Mouse (Mus musculus) ES-Bruce4 (cell line): ENCODE measurements around the gene Timmdc1. TPM values are rescaled to one million over a fixed set of nuclear protein-coding genes. Genes with fewer than 3 reads are reported as not detected.
A peak's percentile ranks its signal among the peaks of the same experiment; 100 is the strongest.

Source experiments
- H3K27ac ChIP-seq: 2 replicates; pipeline ENCODE4 v1.5.1; 2012; ENCODE audit warnings: low read length, inconsistent platforms; ENCODE audit not compliant: insufficient read depth
- H3K27me3 ChIP-seq: 2 replicates; pipeline ENCODE4 v1.6.1; 2012; ENCODE audit warnings: mild to moderate bottlenecking, low read length, inconsistent platforms; ENCODE audit not compliant: control insufficient read depth, poor library complexity, insufficient read depth, severe bottlenecking
- H3K36me3 ChIP-seq: 2 replicates; pipeline ENCODE4 v1.6.1; 2012; ENCODE audit warnings: inconsistent platforms, mild to moderate bottlenecking, low read length, moderate library complexity; ENCODE audit not compliant: control insufficient read depth, poor library complexity, insufficient read depth, severe bottlenecking
- H3K4me1 ChIP-seq: one replicate; pipeline ENCODE4 v1.8.1; 2011; ENCODE audit warnings: low read length; ENCODE audit not compliant: control insufficient read depth, insufficient read depth
- H3K4me3 ChIP-seq: 2 replicates; pipeline ENCODE4 v1.5.1; 2011; ENCODE audit warnings: low read depth, mild to moderate bottlenecking, low read length
- H3K9ac ChIP-seq: 2 replicates; pipeline ENCODE4 v1.6.1; 2012; ENCODE audit warnings: low read depth, mild to moderate bottlenecking, inconsistent platforms; ENCODE audit not compliant: poor library complexity, severe bottlenecking
- H3K9me3 ChIP-seq: replicated peaks from 2 replicates; pipeline ENCODE4 v1.6.1; 2012; ENCODE audit warnings: mild to moderate bottlenecking, low read length, inconsistent platforms; ENCODE audit not compliant: control insufficient read depth, poor library complexity, insufficient read depth, severe bottlenecking
- CTCF ChIP-seq: IDR thresholded peaks from one replicate; pipeline ENCODE4 v1.8.1; 2011; ENCODE audit warnings: low read depth, low read length
- EP300 ChIP-seq: IDR thresholded peaks from 2 replicates; pipeline ENCODE4 v1.6.1; 2011; ENCODE audit warnings: low read depth, low read length; ENCODE audit not compliant: insufficient read depth
- POLR2A ChIP-seq: IDR thresholded peaks from one replicate; pipeline ENCODE4 v1.8.1; 2011; ENCODE audit warnings: low read length; ENCODE audit not compliant: insufficient read depth
- polyA plus RNA-seq: library from polyadenylated mRNA; stranded (reverse); fragments of >200 nt; gene quantifications from 2 replicates; pipeline ENCODE4 v1.2.4, GENCODE M21; 2011; ENCODE audit warnings: low read depth; ENCODE audit not compliant: missing spikeins, insufficient read depth, insufficient read length

The Timmdc1 gene
- polyA plus RNA-seq, 1 experiment, result 46.4 TPM

GRCm38 (mm10) chr16:38558221-38558748 lies 35.8 kb upstream of the Timmdc1 start, which contains the start of gene Tmem39a:
Gene Tmem39a, plus strand, starts transcription at chr16:38558698.
- peak; percentile 96 for TF ChIP-seq EP300
- TF ChIP-seq POLR2A, result no peak
- H3K9ac ChIP-seq, result peak within 1 kb of the TSS; percentile 77
- peaks cover 8% of the 10 kb centered on the region for H3K4me1 ChIP-seq
- no peaks in the 10 kb centered on the region for H3K27me3 ChIP-seq
- no peaks in the 10 kb centered on the region for H3K36me3 ChIP-seq
- H3K27ac ChIP-seq, result peak within 1 kb of the TSS; percentile 99
- no peaks in the 10 kb centered on the region for H3K9me3 ChIP-seq
- peak within 1 kb of the TSS; percentile 96 for H3K4me3 ChIP-seq

GRCm38 (mm10) chr16:38555988-38556387 lies 33.5 kb upstream of the Timmdc1 start:
- Histone ChIP-seq H3K9me3 (no peaks in the 10 kb centered on the region), H3K27ac (peak overlapping the region; percentile 81), H3K36me3 (no peaks in the 10 kb centered on the region), H3K4me3 (peak overlapping the region; percentile 52), H3K27me3 (no peaks in the 10 kb centered on the region), H3K9ac (peak overlapping the region; percentile 13), H3K4me1 (peaks cover 11% of the 10 kb centered on the region)
- TF ChIP-seq EP300 (no peak), POLR2A (no peak), CTCF (no peak)

- H3K9ac ChIP-seq, result peak within 1 kb of the TSS; percentile 83
- peaks cover 4% of the 10 kb centered on the region for H3K4me1 ChIP-seq
- peak within 1 kb of the TSS; percentile 95 for H3K4me3 ChIP-seq
- peaks cover 31% of the 10 kb centered on the region for H3K36me3 ChIP-seq
- TF ChIP-seq EP300, result no peak
- peak; percentile 21 for TF ChIP-seq POLR2A
- TF ChIP-seq CTCF, result no peak
- no peaks in the 10 kb centered on the region for H3K27me3 ChIP-seq
- peak within 1 kb of the TSS; percentile 89 for H3K27ac ChIP-seq
- H3K9me3 ChIP-seq, result no peaks in the 10 kb centered on the region
These were observed 27.3 kb upstream of the Timmdc1 start, which contains the start of gene Poglut1 for GRCm38 (mm10) chr16:38549479-38550396. Gene Poglut1, minus strand, starts transcription at chr16:38550258.

GRCm38 (mm10) chr16:38548000-38548399 lies 25.5 kb upstream of the Timmdc1 start:
- peak overlapping the region; percentile 95 for H3K4me3 ChIP-seq
- H3K4me1 ChIP-seq, result peaks cover 4% of the 10 kb centered on the region
- peaks cover 47% of the 10 kb centered on the region for H3K36me3 ChIP-seq
- no peaks in the 10 kb centered on the region for H3K9me3 ChIP-seq
- H3K27ac ChIP-seq, result peak overlapping the region; percentile 13
- TF ChIP-seq POLR2A (no peak), EP300 (no peak), CTCF (no peak)
- no peaks in the 10 kb centered on the region for H3K27me3 ChIP-seq
- peak overlapping the region; percentile 83 for H3K9ac ChIP-seq

GRCm38 (mm10) chr16:38538716-38539380 lies 16.4 kb upstream of the Timmdc1 start:
- H3K4me1 ChIP-seq, result peaks cover 7% of the 10 kb centered on the region
- no peaks in the 10 kb centered on the region for H3K9me3 ChIP-seq
- TF ChIP-seq POLR2A, result no peak
- TF ChIP-seq EP300, result 0 out of 2 replicates have a peak, but pooled peaks have one; percentile 27
- H3K4me3 ChIP-seq, result no peak overlapping the region
- no peak overlapping the region for H3K9ac ChIP-seq
- H3K27ac ChIP-seq, result peak overlapping the region; percentile 62
- no peaks in the 10 kb centered on the region for H3K27me3 ChIP-seq
- H3K36me3 ChIP-seq, result peaks cover 84% of the 10 kb centered on the region
